Mouse (Mus musculus): ENCODE measurements around the gene Ntpcr. TPM values are rescaled to one million over a fixed set of nuclear protein-coding genes. Genes with fewer than 3 reads are reported as not detected.

Ntpcr gene
- 10 to 100 TPM; 12.8 to 14.4 TPM for total RNA-seq (2023)

GRCm38 (mm10) chr8:125729746-125730145 lies at the start of gene Ntpcr:
Ntpcr (plus strand) TSS chr8:125729963.

Other genes starting within 250 kb of the Ntpcr start
- gene Sipa1l2, start 160.2 kb upstream of the Ntpcr start, total RNA-seq (2023), result 10 to 100 TPM; 28.2 to 35.0 TPM
- 1 to 10 TPM; 1.1 to 1.3 TPM for gene Map10, start 60.1 kb upstream of the Ntpcr start, total RNA-seq (2023)
- under 1 TPM in 1 of 2 experiments, not detected in 1; 0.18 TPM for gene Pcnx2, start 168.4 kb downstream of the Ntpcr start, total RNA-seq (2023)
- not detected for gene Map3k21, start 180.5 kb downstream of the Ntpcr start, total RNA-seq (2023)

All from neutrophil, adult 83 days (primary cell).